Comparison of ENCODE assay signal across 21 mouse cellular contexts in genomic region chr5:77672073-77672924, GRCm38 (mm10).
DNase-seq lines count a peak whose midpoint lies in the region; ATAC-seq lines count a peak whose summit lies in the region.
"Had no signal": no experiment of that assay in that cellular context is flagged by ENCODE, and none has a peak within 500 bp of the region (broad histone marks: within the 10 kb centered on the region; RNA-seq: fewer than 3 reads in every experiment).

No protein-coding gene starts in this region.

- DNase-seq in heart, adult 11 months = peak; percentile 59
- no peak for DNase-seq in heart, postnatal 14 days
- DNase-seq in hindbrain, embryonic 10.5 days (ENCODE audit: low spot score) = no peak
- no peak for DNase-seq in neural tube, embryonic 10.5 days (ENCODE audit: extremely low spot score, low spot score)
- no peak for DNase-seq in MN1 (ENCODE audit: low spot score)
- DNase-seq: adrenal gland, postnatal 10 days; B cell, adult 2 months; cerebellum, adult 18-20 months; cerebellum, adult 9-11 months; cerebellum, postnatal 36 days; forebrain, postnatal 0 days; gastrocnemius, postnatal 14 days had no signal

- H3K27me3 ChIP-seq in hindbrain, embryonic 16.5 days (replicated peaks; ENCODE audit: control insufficient read depth, insufficient read depth, low read length) = no peaks in the 10 kb centered on the region
- H3K27me3 ChIP-seq in hindbrain, embryonic 10.5 days (ENCODE audit: insufficient read depth, poor library complexity, severe bottlenecking) = no peaks in the 10 kb centered on the region
- H3K27me3 ChIP-seq in neural tube, embryonic 13.5 days = no peaks in the 10 kb centered on the region
- no peaks in the 10 kb centered on the region for H3K27me3 ChIP-seq in neural tube, embryonic 15.5 days (replicated peaks)
- H3K27me3 ChIP-seq: forebrain, embryonic 13.5 days; intestine, embryonic 15.5 days had no signal

- peak; percentile 42; the same call in 1 of the 2 replicates for ATAC-seq in hindbrain, embryonic 16.5 days
- peak; percentile 75; the same call in 1 of the 2 replicates for ATAC-seq in neural tube, embryonic 13.5 days (ENCODE audit: low read depth)
- peak; percentile 89 for ATAC-seq in neural tube, embryonic 15.5 days (ENCODE audit: low FRiP score)
- ATAC-seq: CD4-positive, CD25-positive, alpha-beta regulatory T cell, adult 4 months; forebrain, embryonic 13.5 days; intestine, embryonic 15.5 days had no signal

- no peak overlapping the region for H3K4me2 ChIP-seq in hindbrain, embryonic 16.5 days (ENCODE audit: low read length)
- no peak overlapping the region for H3K4me2 ChIP-seq in neural tube, embryonic 13.5 days
- no peak overlapping the region; the same call in 1 of the 2 replicates for H3K4me2 ChIP-seq in neural tube, embryonic 15.5 days
- H3K4me2 ChIP-seq: forebrain, embryonic 13.5 days; heart, embryonic 13.5 days; intestine, embryonic 15.5 days had no signal

- H3K9ac ChIP-seq in hindbrain, embryonic 16.5 days (ENCODE audit: low read depth, low read length) = no peak overlapping the region
- H3K9ac ChIP-seq in neural tube, embryonic 13.5 days = no peak overlapping the region
- no peak overlapping the region for H3K9ac ChIP-seq in neural tube, embryonic 15.5 days (replicated peaks)
- H3K9ac ChIP-seq: forebrain, embryonic 13.5 days; forebrain, postnatal 0 days; heart, embryonic 13.5 days; intestine, embryonic 15.5 days had no signal

- no peak overlapping the region for H3K27ac ChIP-seq in hindbrain, embryonic 16.5 days (ENCODE audit: low read depth, low read length)
- H3K27ac ChIP-seq in hindbrain, embryonic 10.5 days = no peak overlapping the region
- no peak overlapping the region for H3K27ac ChIP-seq in neural tube, embryonic 13.5 days (replicated peaks)
- no peak overlapping the region for H3K27ac ChIP-seq in neural tube, embryonic 15.5 days (replicated peaks)
- H3K27ac ChIP-seq: embryonic facial prominence, embryonic 10.5 days; forebrain, embryonic 13.5 days; heart, embryonic 13.5 days; intestine, embryonic 15.5 days had no signal

- H3K36me3 ChIP-seq in hindbrain, embryonic 16.5 days (ENCODE audit: control insufficient read depth, insufficient read depth, low read length) = no peaks in the 10 kb centered on the region
- no peaks in the 10 kb centered on the region for H3K36me3 ChIP-seq in hindbrain, embryonic 10.5 days
- no peaks in the 10 kb centered on the region for H3K36me3 ChIP-seq in neural tube, embryonic 13.5 days
- no peaks in the 10 kb centered on the region for H3K36me3 ChIP-seq in neural tube, embryonic 15.5 days
- H3K36me3 ChIP-seq: embryonic facial prominence, embryonic 10.5 days; G1E; heart, embryonic 13.5 days; intestine, embryonic 15.5 days had no signal

- H3K9me3 ChIP-seq in hindbrain, embryonic 16.5 days (ENCODE audit: control insufficient read depth, low read length) = no peaks in the 10 kb centered on the region
- no peaks in the 10 kb centered on the region for H3K9me3 ChIP-seq in hindbrain, embryonic 10.5 days
- no peaks in the 10 kb centered on the region for H3K9me3 ChIP-seq in neural tube, embryonic 13.5 days
- no peaks in the 10 kb centered on the region for H3K9me3 ChIP-seq in neural tube, embryonic 15.5 days (replicated peaks)
- H3K9me3 ChIP-seq: embryonic facial prominence, embryonic 10.5 days; forebrain, embryonic 13.5 days; heart, embryonic 13.5 days; intestine, embryonic 15.5 days had no signal

- WGBS in hindbrain, embryonic 16.5 days = 73% methylated on average over 15 of the region's 15 CpGs
- WGBS in hindbrain, embryonic 10.5 days = 90% methylated on average over 15 of the region's 15 CpGs
- 72% methylated on average over 15 of the region's 15 CpGs for WGBS in neural tube, embryonic 13.5 days
- 59% methylated on average over 15 of the region's 15 CpGs for WGBS in neural tube, embryonic 15.5 days

- no peaks in the 10 kb centered on the region for H3K4me1 ChIP-seq in hindbrain, embryonic 16.5 days (ENCODE audit: control insufficient read depth, insufficient read depth, low read depth, low read length)
- H3K4me1 ChIP-seq in hindbrain, embryonic 10.5 days (replicated peaks) = 0 out of 2 replicates have a peak, but pooled peaks cover 2% of the 10 kb centered on the region
- 0 out of 2 replicates have a peak, but pooled peaks cover 6% of the 10 kb centered on the region for H3K4me1 ChIP-seq in neural tube, embryonic 13.5 days (replicated peaks)
- peaks cover 5% of the 10 kb centered on the region for H3K4me1 ChIP-seq in neural tube, embryonic 15.5 days
- H3K4me1 ChIP-seq: embryonic facial prominence, embryonic 10.5 days; forebrain, embryonic 13.5 days; heart, embryonic 13.5 days; intestine, embryonic 15.5 days had no signal

- intact Hi-C loops in heart, postnatal 14 days (cut with DNase I) = no loop called here

- H3K4me3 ChIP-seq in hindbrain, embryonic 16.5 days (ENCODE audit: low read length) = no peak overlapping the region
- no peak overlapping the region for H3K4me3 ChIP-seq in hindbrain, embryonic 10.5 days
- H3K4me3 ChIP-seq in neural tube, embryonic 13.5 days = no peak overlapping the region
- H3K4me3 ChIP-seq in neural tube, embryonic 15.5 days (replicated peaks) = no peak overlapping the region
- H3K4me3 ChIP-seq: embryonic facial prominence, embryonic 10.5 days; forebrain, embryonic 13.5 days; heart, embryonic 13.5 days; intestine, embryonic 15.5 days had no signal
